Mouse (Mus musculus) adrenal gland, adult 8-10 months (tissue): Measurements from ENCODE around the gene Cntrl. TPM values are rescaled to one million over a fixed set of nuclear protein-coding genes. Genes with fewer than 3 reads are reported as not detected.

Source experiments
- DNase-seq: peaks from one replicate; pipeline ENCODE4 v3.0.0; 2022
- total RNA-seq, 4 experiments: library from RNA; stranded (reverse); gene quantifications; 2 replicates each; pipeline ENCODE4 v1.2.4; 2022

Cntrl gene
- total RNA-seq, 4 experiments from 2014 or later, result 16.4 to 30.7 (median 23.5) TPM

DNA sequence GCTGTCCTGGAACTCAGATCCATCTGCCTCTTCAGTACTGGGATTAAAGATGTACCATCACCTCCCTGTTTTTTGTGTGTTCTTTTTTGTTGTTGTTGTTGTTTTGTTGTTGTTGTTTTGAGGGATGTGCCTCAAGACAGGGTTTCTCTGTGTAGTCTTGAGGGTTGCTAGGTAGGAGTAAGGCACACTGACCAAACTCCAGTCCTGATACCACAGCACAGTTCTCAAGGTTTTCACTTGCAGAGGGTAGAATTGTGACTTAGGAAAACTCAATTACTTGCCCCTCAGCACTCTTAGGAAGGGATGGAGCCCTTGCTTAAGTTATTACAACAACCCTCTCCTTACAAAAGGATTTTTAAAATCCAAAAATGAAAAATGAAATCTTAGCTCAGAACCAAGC lies 22.2 kb downstream of the Cntrl start:
- DNase-seq, result no peak

DNA sequence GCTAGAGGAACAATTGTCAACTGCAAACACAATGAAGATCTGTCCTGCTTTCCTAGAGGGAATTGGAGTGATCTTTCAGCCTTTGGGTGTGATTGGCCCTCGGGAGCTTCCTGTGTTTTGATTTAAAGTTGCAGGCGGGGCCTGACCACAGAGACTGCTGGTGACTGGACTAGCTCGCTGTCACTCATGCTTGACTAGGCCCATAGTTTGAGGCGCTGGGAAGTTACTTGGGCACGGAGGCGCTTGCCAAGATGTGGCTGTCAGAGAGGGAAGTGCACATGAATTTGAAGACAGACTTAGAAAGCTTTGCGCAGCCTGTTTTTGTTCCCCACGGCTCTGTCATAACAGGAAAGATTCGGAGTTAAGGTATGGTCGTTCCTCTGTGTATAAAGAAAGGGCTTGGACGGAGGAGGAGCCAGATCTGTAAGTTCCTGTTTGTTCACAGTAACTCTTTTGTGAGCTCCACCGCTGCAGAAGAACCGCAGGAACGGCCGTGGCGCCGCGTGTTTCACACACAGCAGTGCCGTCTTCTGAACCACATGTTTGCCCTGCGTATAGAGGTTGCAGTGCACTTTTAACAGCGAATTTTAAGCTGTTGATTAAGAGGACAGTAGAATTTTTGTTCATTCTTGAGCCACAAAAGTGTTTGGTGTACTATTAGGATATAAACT lies 22.8 kb downstream of the Cntrl start:
- peak; percentile 95 for DNase-seq

DNA sequence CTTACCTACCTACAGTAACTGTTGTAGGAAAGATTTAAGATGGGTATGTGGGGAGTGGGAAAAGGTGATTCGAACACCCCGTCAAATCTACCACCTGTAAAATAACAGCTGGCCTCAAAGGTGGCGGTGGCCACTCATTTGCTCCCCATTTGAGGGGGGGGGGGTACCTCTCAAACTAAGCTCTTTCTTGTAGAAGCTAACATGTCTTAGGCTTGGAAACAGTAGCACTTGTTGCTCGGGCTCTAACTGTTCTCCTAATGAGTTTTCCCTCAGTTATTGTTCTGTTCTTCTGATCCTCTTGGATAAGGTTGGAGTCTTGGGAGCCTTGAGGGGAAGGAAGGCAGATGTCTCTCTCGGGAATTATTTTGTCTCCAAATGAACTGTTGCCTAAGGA lies 23.4 kb downstream of the Cntrl start:
- no peak for DNase-seq

DNA sequence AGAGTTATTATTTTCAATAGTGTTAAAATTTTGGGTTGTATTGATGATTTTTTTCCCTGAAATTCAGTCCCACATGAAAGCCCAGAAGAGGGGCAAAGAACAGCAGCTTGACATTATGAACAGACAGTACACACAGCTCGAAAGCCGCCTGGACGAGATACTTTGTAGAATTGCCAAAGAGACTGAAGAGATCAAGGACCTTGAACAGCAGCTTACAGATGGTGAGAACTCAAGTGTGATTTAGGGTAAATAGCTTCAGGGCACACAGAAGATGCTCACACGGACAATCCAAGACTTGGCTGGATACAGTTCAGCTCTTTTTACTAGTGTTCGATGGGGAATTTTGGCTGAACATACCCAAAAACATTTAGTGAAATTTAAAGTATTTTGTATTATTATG lies 24.6 kb downstream of the Cntrl start:
- no peak for DNase-seq

DNA sequence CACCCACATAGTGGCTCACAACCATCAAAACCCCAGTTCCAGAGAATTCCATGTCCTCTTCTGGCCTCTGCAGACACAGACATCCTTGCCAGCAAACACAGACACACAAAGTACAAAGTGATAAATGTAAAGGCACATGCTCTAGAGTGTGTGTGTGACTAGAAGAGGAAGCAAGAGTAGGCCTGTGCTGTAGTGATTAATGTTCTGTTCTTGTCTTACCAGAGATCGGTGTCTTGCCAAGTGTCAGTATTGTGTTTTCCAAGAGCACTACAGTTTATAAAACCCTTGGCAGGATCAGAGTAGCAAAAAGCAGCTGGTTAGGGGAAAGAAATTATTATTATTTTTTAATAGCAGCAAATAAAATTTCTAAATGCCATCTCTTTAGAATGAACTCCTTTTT lies 29.3 kb downstream of the Cntrl start:
- DNase-seq, result no peak

DNA sequence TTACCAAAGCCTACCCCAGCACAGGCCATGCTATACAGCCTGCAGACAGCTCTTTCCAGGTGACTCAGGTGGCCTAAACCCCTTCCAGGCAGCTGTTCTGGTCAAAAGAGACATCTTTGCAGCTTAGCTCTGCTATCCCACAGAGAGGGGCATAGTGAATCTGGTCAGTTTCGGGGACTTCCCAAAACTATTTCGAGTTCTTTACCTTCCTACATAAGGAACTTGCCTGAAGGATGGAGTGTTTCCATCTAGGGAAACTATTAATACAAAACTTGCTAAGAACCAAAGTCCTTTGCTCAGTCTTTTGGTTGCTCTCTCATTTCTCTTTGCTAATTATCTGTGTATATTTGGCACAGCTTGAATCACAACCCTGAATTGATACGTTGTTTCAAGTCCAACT lies 32.4 kb downstream of the Cntrl start:
- no peak for DNase-seq

DNA sequence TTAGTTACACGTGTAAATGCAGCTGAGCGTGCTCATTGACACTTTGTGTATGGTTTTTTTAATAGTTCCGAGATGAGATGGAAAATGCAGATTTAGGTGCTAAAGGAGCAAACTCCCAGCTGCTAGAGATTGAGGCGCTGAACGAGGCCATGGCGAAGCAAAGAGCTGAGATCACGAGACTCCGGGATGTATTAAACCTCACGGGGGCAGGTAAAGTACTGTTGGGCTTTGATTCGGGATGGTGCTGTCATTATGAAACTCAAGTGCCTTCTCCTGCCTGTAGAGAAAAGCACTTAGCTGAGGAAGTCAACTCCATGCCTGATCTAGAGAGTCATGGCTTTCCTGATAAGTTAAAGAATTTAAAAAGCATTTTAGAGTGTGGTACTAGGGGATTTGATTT lies 39.5 kb downstream of the Cntrl start:
- DNase-seq, result no peak

DNA sequence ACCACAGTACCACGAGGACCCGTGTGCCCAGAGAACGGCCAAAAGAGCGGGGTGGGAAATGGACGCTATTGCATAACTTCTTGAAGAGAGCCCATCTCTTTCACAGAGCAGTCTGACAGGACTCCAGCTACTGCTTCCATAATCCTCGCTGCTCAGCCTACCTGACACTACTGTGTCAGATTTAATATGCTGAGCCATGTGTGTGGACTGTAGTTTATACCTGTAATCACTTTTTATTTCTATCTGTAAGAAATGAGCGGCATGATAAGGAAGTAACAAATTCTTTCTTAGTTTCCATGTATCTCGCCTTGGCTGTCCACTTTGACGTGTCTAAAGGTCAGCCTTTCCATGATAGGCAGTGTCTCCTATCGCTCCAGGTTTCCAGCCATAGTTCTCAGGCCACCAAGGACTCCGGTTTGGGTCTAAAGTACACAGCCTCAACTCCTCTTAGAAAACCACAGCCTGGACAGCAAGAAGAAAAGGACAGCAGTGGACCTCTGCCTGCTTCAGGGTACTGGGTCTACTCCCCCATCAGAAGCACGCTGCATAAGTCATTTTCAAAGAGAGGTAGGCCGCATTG lies 42.1 kb downstream of the Cntrl start:
- DNase-seq, result no peak

DNA sequence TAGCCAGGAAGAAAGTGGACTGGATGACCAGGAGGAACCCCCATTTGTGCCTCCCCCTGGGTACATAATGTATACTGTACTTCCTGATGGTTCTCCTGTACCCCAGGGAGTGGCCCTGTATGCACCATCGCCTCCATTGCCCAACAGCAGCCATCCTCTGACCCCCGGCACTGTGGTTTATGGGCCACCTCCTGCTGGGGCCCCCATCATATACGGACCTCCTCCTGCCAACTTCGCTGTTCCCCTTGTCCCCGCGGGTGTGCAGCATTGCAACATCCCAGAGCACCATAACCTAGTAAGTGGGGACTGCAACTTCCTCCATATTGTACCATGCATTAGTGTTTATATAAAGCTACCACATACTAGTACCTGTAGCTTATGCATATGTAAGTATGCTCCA lies 43.9 kb downstream of the Cntrl start:
- no peak for DNase-seq

DNA sequence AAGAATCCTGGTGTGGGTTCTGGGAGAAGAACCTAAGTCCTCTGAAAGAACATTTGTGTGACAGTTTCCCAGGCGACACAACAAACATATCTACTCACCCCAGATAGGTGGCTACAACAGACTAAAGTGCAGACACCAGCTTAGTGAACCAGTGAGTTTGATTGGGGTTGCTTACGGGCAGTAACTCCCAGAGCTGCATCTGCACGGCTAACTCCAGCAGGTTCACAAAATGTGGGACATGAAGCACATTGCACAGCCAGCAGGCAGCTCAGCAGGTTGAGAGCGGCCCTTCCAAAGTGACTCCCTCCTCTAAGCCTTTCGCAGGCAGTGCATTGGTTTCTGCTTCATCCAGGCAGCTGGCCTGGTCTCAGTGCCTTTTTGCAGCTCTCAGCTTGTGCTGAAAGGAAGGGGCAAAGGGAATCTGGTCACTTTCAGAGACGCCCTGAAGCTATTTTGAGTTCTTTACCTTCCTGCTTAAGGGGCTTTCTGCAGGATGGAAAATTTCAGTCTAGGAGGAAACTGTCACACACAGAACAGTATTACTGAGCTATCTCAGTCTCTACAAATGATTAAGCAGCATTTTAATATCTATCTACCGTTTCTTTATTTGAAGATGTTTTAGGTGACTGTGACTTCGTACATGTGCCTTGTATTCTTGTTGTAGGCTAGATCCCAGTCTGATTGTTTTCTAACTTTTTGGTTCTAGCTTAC lies 44.7 kb downstream of the Cntrl start:
- no peak for DNase-seq

DNA sequence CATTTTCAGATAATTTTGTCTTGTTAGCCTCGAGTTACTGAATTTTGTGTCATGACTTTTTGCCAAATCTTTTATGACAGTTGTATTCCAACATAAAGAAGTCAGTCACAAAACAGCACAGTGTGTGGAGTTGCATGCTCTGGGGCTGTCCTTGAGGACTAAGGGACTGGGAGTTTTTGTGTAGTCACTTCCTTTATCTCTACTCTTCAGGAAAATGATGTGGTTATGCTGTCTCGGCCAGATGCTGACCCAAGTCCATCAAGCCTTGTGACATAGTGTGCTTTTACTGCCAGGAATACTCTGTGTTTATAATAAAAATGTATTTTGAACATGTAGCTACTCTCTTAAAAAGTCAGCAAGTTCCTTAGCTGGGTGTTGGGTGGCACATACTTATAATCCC lies 47.7 kb downstream of the Cntrl start:
- no peak for DNase-seq

DNA sequence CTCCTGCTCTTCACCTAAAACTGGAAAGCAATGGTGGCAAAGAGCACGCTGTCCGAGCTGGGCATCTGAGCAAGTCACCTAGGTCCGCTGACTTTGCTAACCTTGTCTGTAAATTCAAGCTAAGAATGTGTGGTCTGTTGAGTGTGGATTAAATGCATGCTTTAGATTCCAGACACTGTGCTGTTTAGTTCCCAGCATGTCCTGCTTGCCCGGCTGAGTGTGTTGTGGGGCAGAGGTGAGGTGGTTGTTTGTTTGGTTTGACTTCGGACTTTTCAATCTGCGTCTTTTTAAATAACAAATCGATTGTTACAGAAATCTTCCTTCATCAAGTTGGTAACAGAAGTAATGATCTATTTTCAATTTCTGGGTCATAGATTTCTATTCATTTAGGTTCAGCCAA lies 48.5 kb downstream of the Cntrl start:
- DNase-seq, result no peak

DNA sequence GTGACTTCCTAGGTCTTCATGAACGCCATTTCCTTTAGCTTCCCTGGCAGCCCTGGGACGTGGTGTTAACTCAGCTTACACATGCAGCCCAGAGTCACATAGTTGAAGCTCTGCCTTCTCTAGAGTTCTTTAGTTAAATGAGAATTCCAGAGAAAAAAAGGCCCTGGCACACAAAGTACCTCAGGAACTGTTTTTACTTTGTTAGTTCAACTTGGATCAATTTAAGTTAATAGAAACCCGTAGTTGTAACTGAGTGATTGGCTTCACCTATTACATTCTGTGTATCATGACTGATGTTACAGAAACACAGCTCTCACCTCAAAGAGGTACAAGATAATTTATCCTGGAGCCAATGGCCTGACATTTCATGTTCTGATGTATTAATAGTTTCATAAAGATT lies 49.1 kb downstream of the Cntrl start:
- DNase-seq, result no peak

DNA sequence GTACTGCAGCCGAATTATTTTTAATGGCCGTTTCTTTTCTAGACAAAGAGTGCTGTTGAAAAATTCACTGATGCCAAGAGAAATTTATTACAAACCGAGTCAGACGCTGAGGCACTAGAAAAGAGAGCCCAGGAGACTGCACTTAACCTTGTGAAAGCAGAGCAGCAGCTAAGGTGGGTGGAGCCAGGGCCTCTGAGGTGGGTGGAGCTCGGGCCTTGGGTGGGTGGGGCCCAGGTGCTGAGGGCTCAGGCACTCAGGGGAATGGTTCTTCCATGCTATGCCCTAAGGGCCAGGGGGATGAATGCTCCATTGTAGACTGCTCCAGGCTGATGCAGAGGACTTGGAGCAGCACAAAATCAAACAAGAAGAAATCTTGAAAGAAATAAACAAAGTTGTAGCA lies 50.9 kb downstream of the Cntrl start:
- peak; percentile 62 for DNase-seq

DNA sequence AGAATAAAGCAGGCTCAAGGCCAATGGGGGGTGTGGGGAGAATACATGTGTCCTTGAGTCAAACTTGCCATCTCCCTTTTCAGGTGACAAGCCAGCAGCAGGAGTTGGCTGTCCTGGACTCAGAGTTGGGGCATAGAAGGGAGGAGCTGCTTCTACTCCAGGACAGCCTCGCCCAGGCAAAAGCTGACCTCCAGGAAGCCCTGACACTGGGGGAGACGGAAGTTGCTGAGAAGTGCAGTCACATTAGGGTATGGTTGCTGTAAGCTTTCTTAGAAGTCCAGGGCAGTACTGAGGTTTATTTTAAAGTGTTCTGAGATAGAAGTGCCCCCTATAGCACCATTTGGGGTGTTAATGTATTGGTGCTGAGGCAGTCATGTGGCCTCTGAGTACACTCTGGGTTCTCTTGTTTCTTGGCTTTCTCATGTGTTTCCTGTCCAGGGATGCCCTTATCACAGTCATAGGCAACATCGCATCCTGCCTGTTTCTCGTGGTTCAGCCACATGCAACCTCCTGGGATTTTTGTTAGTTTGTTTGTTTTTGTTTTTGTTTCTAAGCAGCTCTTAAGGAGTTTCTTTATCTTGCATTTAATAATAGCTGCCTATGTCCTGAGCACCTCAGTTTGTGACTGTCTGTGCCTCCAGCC lies 52.7 kb downstream of the Cntrl start:
- DNase-seq, result no peak

DNA sequence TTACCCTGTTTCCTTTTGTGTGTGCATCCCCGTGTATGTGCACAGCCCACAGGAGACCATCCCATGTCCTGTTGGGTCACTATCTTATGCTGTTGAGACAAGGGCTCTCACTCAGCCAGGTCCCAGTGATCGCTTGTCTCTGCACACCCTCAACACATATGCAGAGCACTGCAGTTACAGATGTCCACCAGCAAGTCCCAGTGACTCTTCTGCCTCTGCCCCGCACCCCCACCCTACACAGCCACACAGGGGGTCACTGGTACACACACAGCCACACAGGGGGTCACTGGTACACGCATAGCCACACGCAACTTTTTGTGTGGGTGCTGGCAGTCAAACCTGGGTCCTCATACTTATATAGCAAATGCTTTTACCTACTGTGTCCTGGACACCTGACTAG lies 54.1 kb downstream of the Cntrl start:
- no peak for DNase-seq

DNA sequence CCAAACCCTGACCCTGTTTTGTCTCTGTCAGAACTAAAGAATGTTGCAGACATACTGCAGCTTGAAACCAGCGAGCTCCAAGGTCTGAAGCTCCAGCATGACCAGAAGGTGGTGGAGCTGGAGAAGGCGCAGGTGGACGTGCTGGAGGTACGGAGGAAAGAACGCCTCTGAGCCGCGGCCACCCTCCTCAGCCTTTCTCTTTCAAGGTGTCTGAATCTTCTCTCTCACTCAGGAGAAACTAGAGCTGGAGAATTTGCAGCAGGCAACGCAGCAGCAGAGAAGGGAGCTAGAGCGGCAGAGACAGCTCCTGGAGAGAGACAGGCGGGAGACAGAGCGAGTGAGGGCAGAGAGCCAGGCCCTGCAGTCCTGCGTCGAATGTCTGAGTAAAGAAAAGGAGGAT lies 56.1 kb downstream of the Cntrl start:
- no peak for DNase-seq

DNA sequence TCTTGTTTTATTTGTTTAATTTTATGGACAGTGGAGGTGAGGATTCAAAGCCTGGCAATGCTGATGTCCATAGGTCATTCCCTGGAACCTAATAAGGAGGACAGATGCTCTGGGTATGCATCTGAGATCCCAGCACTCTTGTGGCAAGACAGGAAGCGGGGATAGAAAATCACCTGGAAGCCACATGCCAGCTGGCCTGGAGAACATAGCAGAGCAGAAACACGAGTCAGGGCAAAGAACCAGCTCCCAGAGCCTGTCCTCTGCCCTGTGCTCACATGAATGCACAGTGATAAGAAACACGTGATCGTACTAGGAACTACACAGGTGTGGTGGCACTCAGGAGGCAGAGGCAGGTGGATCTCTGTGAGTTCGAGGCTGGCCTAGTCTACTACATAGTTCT lies 57.5 kb downstream of the Cntrl start:
- DNase-seq, result no peak

DNA sequence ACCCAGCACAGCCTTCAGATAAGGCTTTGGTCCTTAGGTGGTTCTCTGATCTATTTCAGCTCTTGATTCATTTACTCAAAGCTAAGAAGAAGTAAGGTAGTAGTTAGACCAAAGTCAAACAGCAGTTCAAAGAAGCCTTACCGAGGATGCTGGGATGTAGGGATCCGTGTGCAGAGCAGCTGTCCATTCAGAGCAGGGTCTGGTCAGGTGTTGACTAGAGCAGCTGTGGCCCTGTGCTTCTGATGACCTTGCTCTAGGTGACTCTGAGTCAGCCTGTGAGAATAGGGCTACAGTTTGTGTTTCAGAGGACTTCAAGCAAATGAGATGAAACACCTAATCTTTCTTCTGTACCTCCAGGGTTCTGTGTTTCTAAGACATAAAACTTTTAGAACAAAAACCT lies 60.2 kb downstream of the Cntrl start:
- DNase-seq, result no peak

DNA sequence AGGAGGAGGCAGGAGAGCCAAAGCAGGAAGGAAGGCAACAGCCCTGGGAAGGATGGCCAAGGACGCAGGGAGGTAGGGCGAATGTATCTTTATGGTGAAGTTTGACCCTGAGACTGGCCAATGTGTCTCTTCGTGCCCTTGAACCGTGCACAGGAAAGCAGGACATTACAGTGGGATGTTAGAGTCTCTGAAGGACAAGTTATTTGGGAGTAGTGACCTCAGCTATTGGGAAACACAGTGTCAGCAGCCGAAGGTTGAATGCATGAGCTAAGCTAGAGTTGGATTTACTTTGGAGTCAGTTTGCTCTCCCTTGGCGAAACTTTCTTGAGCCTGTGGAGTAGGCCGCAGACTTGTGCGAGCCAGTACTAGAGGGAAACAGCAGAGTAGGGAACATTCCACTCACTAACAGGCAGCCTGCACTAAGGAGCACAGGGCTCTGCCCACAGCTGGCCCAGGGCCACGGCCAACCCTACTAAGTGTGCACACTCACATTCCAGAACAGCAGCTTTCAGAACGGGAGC lies 62.1 kb downstream of the Cntrl start:
- DNase-seq, result peak; percentile 83

DNA sequence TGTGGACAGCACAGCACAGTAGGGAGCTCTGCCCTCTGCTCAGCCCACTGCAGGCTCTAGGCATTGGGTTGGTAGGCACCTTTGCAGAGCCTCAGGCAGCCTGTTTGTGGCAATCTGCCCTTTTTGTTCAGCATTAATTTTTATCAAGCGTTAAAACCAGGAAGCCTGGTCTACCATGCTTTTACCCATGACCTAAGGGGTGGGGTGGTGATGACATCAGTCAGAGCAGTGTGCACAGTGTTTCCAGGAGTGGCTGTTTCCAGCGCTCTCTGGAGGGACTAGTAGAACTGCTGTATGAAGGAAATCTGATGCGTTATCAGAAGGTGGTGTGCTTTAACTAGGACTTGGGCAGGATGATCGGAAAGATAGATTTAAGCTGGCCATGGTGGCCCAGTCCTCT lies 63.0 kb downstream of the Cntrl start:
- DNase-seq, result no peak

DNA sequence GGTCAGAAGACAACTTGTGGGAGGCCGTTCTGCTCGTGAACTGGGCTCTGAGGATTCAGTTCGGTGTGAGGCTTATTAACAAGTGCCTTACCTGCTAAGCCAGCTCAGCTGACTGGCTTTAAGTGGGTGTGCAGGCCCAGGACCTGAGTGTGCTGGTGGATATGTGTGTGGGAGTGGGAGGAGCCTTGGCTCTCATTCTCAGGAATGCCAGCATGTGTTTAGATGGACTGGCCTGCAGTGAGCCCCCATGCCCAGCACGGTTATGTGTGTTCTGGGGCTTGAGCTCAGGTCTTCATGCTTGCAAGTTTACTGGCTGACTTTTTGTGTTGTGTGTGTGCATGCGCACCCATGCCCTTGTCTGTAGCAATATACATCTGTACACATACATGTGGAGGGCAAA lies 64.4 kb downstream of the Cntrl start:
- DNase-seq, result no peak

DNA sequence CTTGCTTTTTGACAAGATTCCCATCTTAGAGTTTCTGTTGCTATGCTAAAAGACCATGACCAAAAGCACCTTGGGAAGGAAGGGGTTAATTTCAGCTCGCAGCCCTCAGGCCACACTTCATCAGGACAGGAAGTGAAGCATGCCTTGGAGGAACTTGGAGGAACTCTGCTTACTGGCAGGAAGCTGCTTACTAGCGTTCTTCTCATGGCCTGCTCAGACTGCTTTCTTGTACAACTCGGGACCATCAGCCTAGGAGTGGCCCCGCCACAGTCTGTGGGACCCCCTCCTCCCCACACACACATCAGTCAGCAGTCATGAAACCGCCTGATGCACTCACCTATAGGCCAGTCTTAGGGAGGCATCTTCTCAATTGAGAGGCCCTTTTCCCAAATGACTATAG lies 64.8 kb downstream of the Cntrl start:
- no peak for DNase-seq
